Mouse (Mus musculus): ENCODE measurements around the gene Tmprss11f.
"Not testable (repeated sequence)": the region's sequence is repeated elsewhere in the genome, so short reads cannot be mapped to it uniquely, and the experiment has no call there.

Tmprss11f gene

GRCm38 (mm10) chr5:86632324-86632723 lies at the start of gene Tmprss11f:
TSS of gene Tmprss11f (minus strand) at chr5:86632424.
- no peak for DNase-seq (ENCODE audit: low spot score in 2 of 2)

GRCm38 (mm10) chr5:86676262-86676661 lies 44.0 kb upstream of the Tmprss11f start, which contains the start of gene Tmprss11b:
TSS of gene Tmprss11b (minus strand) at chr5:86676362.
- DNase-seq (ENCODE audit: low spot score in 2 of 2), result no peak

- peak; percentile 50 to 76 for DNase-seq (ENCODE audit: low spot score in 2 of 2)
These were observed 17.0 kb upstream of the Tmprss11f start for GRCm38 (mm10) chr5:86649185-86649584.

GRCm38 (mm10) chr5:86640795-86641194 lies 8.6 kb upstream of the Tmprss11f start:
- no peak for DNase-seq (ENCODE audit: low spot score in 2 of 2)

- DNase-seq (ENCODE audit: low spot score in 2 of 2), result no peak
These were observed 1.5 kb downstream of the Tmprss11f start for GRCm38 (mm10) chr5:86630700-86631099.

GRCm38 (mm10) chr5:86621778-86622177 lies 10.4 kb downstream of the Tmprss11f start:
- DNase-seq (ENCODE audit: low spot score in 2 of 2), result no peak

- no peak for DNase-seq (ENCODE audit: low spot score in 2 of 2)
These were observed 46.3 kb downstream of the Tmprss11f start for GRCm38 (mm10) chr5:86585896-86586295.

- no peak for DNase-seq (ENCODE audit: low spot score in 2 of 2)
These were observed 49.6 kb downstream of the Tmprss11f start for GRCm38 (mm10) chr5:86582618-86583017.

- no peak for DNase-seq (ENCODE audit: low spot score in 2 of 2)
These were observed 50.2 kb downstream of the Tmprss11f start for GRCm38 (mm10) chr5:86581998-86582397.

- not testable (repeated sequence) for DNase-seq (ENCODE audit: low spot score in 2 of 2)
These were observed 53.5 kb downstream of the Tmprss11f start for GRCm38 (mm10) chr5:86578761-86579160.

- DNase-seq (ENCODE audit: low spot score in 2 of 2), result no peak
These were observed 85.5 kb downstream of the Tmprss11f start for GRCm38 (mm10) chr5:86546693-86547092.

GRCm38 (mm10) chr5:86540601-86541000 lies 91.6 kb downstream of the Tmprss11f start:
- no peak for DNase-seq (ENCODE audit: low spot score in 2 of 2)

- DNase-seq (ENCODE audit: low spot score in 2 of 2), result peak; percentile 27 to 46
These were observed 103.5 kb downstream of the Tmprss11f start for GRCm38 (mm10) chr5:86528725-86529124.

- no peak for DNase-seq (ENCODE audit: low spot score in 2 of 2)
These were observed 113.7 kb downstream of the Tmprss11f start, which contains the start of gene Tmprss11g for GRCm38 (mm10) chr5:86518500-86518899. TSS of gene Tmprss11g (minus strand) at chr5:86518600.

GRCm38 (mm10) chr5:86511538-86511937 lies 120.7 kb downstream of the Tmprss11f start:
- DNase-seq (ENCODE audit: low spot score in 2 of 2), result no peak

GRCm38 (mm10) chr5:86493453-86493852 lies 138.8 kb downstream of the Tmprss11f start:
- DNase-seq (ENCODE audit: low spot score in 2 of 2), result no peak

GRCm38 (mm10) chr5:86482562-86482961 lies 149.7 kb downstream of the Tmprss11f start:
- no peak for DNase-seq (ENCODE audit: low spot score in 2 of 2)

- DNase-seq (ENCODE audit: low spot score in 2 of 2), result no peak
These were observed 150.2 kb downstream of the Tmprss11f start for GRCm38 (mm10) chr5:86482031-86482430.

- DNase-seq (ENCODE audit: low spot score in 2 of 2), result no peak
These were observed 158.4 kb downstream of the Tmprss11f start for GRCm38 (mm10) chr5:86473859-86474258.

Data from right cerebral cortex, postnatal 10 days (tissue).